Mouse (Mus musculus) limb, embryonic 14.5 days (tissue): Measurements from ENCODE around the gene Dnpep. TPM values are rescaled to one million over a fixed set of nuclear protein-coding genes. Genes with fewer than 3 reads are reported as not detected.
A peak's percentile ranks its signal among the peaks of the same experiment; 100 is the strongest.

Source experiments
- ATAC-seq: fragments of 200-750 bp; cut with Nextera tagmentation; 2 replicates; pipeline ENCODE4 v1.8.0; 2017; ENCODE audit warnings: low read depth, moderate number of reproducible peaks, moderate TSS enrichment; ENCODE audit not compliant: low FRiP score
- DNase-seq: peaks from one replicate; pipeline ENCODE4 v3.0.0-alpha.2; 2015; ENCODE audit warnings: low spot score
- H3K27ac ChIP-seq: fragments of 300-500 bp; sonication (generic); replicated peaks from 2 replicates; pipeline ENCODE4 v1.5.1; 2014; ENCODE audit warnings: low read depth, mild to moderate bottlenecking, low read length, moderate library complexity, mixed read lengths
- H3K27me3 ChIP-seq: fragments of 300-500 bp; sonication (generic); 2 replicates; pipeline ENCODE4 v1.6.1; 2014; ENCODE audit warnings: low read length, mixed read lengths; ENCODE audit not compliant: control insufficient read depth, insufficient read depth
- H3K36me3 ChIP-seq: fragments of 300-500 bp; sonication (generic); 2 replicates; pipeline ENCODE4 v1.6.1; 2014; ENCODE audit warnings: mild to moderate bottlenecking, low read length, moderate library complexity, mixed read lengths; ENCODE audit not compliant: control insufficient read depth, insufficient read depth
- H3K4me1 ChIP-seq: fragments of 300-500 bp; sonication (generic); 2 replicates; pipeline ENCODE4 v1.6.1; 2014; ENCODE audit warnings: antibody characterized with exemption, low read length, mixed read lengths; ENCODE audit not compliant: control insufficient read depth, insufficient read depth
- H3K4me2 ChIP-seq: fragments of 300-500 bp; sonication (generic); replicated peaks from 2 replicates; pipeline ENCODE4 v1.6.1; 2014; ENCODE audit warnings: low read depth, mild to moderate bottlenecking, low read length, moderate library complexity; ENCODE audit not compliant: severe bottlenecking
- H3K4me3 ChIP-seq: fragments of 300-500 bp; sonication (generic); replicated peaks from 2 replicates; pipeline ENCODE4 v1.5.1; 2014; ENCODE audit warnings: low read length
- H3K9ac ChIP-seq: fragments of 300-500 bp; sonication (generic); 2 replicates; pipeline ENCODE4 v1.6.1; 2014; ENCODE audit warnings: mild to moderate bottlenecking, low read depth, low read length, moderate library complexity; ENCODE audit not compliant: severe bottlenecking
- H3K9me3 ChIP-seq: fragments of 300-500 bp; sonication (generic); 2 replicates; pipeline ENCODE4 v1.6.1; 2016; ENCODE audit warnings: low read length; ENCODE audit not compliant: control insufficient read depth
- POLR2A ChIP-seq: fragments of 200-500 bp; IDR thresholded peaks from 2 replicates; pipeline ENCODE4 v1.8.0; 2012; ENCODE audit warnings: inconsistent platforms, mild to moderate bottlenecking, moderate library complexity, borderline replicate concordance; ENCODE audit not compliant: insufficient read depth, insufficient read length; ENCODE audit errors: extremely low read depth
- WGBS: fragments of 180-500 bp; shearing (Covaris S2); extraction: QIAGEN DNeasy Blood & Tissue Kit; methylation state at CpG from one replicate; pipeline ENCODE4 v1.1.7; 2014; 5-methylcytosine and 5-hydroxymethylcytosine counted together
- polyA plus RNA-seq, 2 experiments: library from polyadenylated mRNA; depleted of rRNA in 1 of 2; stranded (reverse) in 1 of 2; unstranded in 1 of 2; fragments of >200 nt; fragmentation: Nextera tagmentation in 1 of 2; extraction: Ambion mirVana in 1 of 2; gene quantifications; 2 replicates each; pipeline versions ENCODE4 v1.2.1 to v1.2.3; 2012 to 2014

Gene Dnpep
- polyA plus RNA-seq, 2 experiments: 112 to 126 TPM

DNA sequence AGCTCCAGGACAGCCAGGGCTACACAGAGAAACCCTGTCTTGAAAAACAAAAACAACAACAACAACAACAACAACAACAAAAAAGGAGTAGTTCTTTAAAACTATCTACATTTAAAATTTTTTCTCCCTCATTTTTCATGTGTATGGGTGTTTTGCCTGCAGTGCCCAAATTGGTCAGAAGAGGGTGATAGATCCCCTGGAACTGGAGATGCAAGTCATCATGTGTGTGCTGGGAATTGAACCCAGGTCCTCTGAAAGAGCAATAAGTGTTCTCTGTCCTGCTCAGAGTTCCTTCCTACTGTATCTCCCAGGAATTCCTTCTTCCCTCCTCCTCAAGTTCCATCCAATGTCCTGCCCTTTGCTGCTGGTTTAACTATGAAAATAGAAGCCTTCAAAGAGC is 9.7 kb upstream of the Dnpep start:
- DNase-seq (no peak), ATAC-seq (no peak)
- Histone ChIP-seq H3K9ac (no peak overlapping the region), H3K9me3 (no peaks in the 10 kb centered on the region), H3K36me3 (no peaks in the 10 kb centered on the region), H3K4me2 (no peak overlapping the region), H3K27ac (no peak overlapping the region), H3K4me1 (0 out of 2 replicates have a peak, but pooled peaks cover 3% of the 10 kb centered on the region), H3K4me3 (no peak overlapping the region), H3K27me3 (no peaks in the 10 kb centered on the region)
- TF ChIP-seq POLR2A: no peak

DNA sequence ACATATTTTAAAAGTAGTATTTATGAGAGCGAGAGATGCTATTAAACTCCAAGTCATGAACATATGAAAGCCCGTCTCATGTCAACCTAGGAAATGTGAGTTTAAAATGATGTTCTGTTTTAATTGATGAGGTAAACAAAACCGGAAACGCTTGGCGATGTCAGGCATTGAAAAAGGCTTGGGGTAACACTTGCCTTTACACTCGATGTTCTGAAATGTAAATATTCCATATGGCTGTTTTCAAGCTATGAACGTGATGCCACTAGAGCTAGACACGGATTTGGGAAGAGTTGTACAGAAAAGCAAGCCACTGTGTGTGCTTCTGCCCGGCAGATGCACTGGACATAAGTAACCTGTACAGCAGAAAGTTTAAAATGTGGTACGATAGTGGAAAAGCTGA is 1.4 kb upstream of the Dnpep start:
- 88% methylated on average over 10 of the region's 10 CpGs for WGBS
- H3K9me3 ChIP-seq: no peaks in the 10 kb centered on the region
- no peak overlapping the region for H3K4me3 ChIP-seq
- no peak overlapping the region for H3K9ac ChIP-seq
- no peak for TF ChIP-seq POLR2A
- no peak overlapping the region for H3K27ac ChIP-seq
- H3K4me1 ChIP-seq: peaks cover 7% of the 10 kb centered on the region
- DNase-seq (no peak), ATAC-seq (no peak)
- no peaks in the 10 kb centered on the region for H3K27me3 ChIP-seq
- no peak overlapping the region for H3K4me2 ChIP-seq
- peaks cover 4% of the 10 kb centered on the region; the same call in 1 of the 2 replicates for H3K36me3 ChIP-seq

DNA sequence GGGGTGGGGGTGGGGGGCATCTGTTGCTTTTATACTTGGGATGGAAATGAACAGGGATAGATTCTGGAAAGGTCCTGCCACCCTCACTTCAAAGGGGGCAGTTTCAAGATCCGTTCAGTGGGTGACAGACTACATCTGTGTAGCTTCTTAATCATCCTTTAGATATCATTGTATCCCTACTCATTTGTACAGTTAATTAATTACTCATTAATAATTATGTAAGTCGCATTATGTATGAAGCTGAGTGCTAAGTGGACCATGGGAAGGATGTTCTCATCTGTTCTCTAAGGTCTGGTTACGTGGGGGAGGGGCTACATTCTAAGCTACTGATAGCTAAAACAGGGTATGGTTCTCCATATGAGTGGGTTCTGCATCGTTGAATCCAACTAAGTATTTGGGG is 946 bp upstream of the Dnpep start:
- ATAC-seq (no peak), DNase-seq (no peak)
- Histone ChIP-seq H3K27me3 (no peaks in the 10 kb centered on the region), H3K4me3 (no peak overlapping the region), H3K9me3 (no peaks in the 10 kb centered on the region), H3K4me1 (peaks cover 7% of the 10 kb centered on the region), H3K9ac (no peak overlapping the region), H3K27ac (no peak overlapping the region), H3K36me3 (peaks cover 8% of the 10 kb centered on the region), H3K4me2 (no peak overlapping the region)
- WGBS: 89% methylated on average over 4 of the region's 4 CpGs
- TF ChIP-seq POLR2A: no peak

DNA sequence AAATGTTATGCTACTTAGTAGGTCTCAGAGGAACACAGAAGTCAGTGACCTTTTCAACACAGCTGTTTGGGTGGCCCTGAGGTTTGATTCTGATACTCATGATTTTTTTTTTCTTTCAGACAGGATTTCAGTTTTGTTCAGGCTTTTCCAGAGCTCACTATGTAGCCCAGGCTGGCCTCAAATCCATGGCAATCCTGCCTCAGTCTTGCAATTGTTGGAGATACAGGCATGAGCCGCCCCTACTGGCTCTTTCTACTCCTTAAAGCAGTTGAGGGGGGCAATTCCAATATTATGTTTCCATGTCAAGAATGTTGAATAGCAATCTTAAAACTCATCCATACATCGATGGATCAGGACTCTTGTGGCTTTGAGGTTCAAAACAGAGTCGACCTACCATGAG is 511 bp upstream of the Dnpep start:
- Histone ChIP-seq H3K27me3 (no peaks in the 10 kb centered on the region), H3K4me3 (peak overlapping the region; percentile 21), H3K4me1 (peaks cover 7% of the 10 kb centered on the region), H3K4me2 (peak overlapping the region; percentile 33), H3K9me3 (no peaks in the 10 kb centered on the region), H3K9ac (peak overlapping the region; percentile 13; the same call in 1 of the 2 replicates), H3K36me3 (peaks cover 12% of the 10 kb centered on the region), H3K27ac (no peak overlapping the region)
- WGBS: 72% methylated on average over 3 of the region's 3 CpGs
- no peak for ATAC-seq
- TF ChIP-seq POLR2A: no peak
- DNase-seq: no peak

DNA sequence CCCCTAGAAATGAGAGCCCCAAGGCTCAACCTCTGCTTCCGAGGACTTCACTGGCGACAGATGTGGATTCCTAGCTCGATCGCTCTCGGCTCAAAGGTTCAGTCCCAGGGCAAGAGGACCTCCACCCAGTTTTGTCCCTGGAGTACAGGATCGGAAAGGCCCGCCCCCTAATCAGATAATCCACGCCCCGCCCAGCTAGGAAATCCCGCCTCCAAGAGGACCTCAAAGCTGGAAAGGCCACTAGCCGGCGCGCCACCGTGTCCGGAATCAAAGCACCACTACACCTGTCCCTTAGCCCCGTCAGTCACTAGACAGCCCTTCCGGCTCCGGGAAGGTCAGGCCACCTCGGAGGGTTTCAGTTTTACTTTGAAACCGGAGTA is 939 bp downstream of the Dnpep start:
- no peaks in the 10 kb centered on the region for H3K27me3 ChIP-seq
- H3K4me2 ChIP-seq: peak overlapping the region; percentile 53
- 1% methylated on average over 14 of the region's 20 CpGs for WGBS
- H3K27ac ChIP-seq: peak overlapping the region; percentile 86
- peak overlapping the region; percentile 76 for H3K4me3 ChIP-seq
- H3K9ac ChIP-seq: peak overlapping the region; percentile 64
- DNase-seq (peak; percentile 86), ATAC-seq (peak; percentile 10; the same call in 1 of the 2 replicates)
- H3K36me3 ChIP-seq: peaks cover 27% of the 10 kb centered on the region
- H3K4me1 ChIP-seq: peaks cover 7% of the 10 kb centered on the region
- no peaks in the 10 kb centered on the region for H3K9me3 ChIP-seq
- TF ChIP-seq POLR2A: no peak
